Mouse (Mus musculus) Patski (cell line): ENCODE results near the gene Schip1. TPM values are rescaled to one million over a fixed set of nuclear protein-coding genes. Genes with fewer than 3 reads are reported as not detected.

Source experiments
- ATAC-seq: fragments of 100-300 bp; one replicate; pipeline ENCODE4 v1.8.0; 2021
- CTCF ChIA-PET: fragments of 350-600 bp; sonication (Branson Sonifier 250); formaldehyde crosslinking; loops from one replicate; lab custom pipeline; 2022; ENCODE audit warnings: inconsistent platforms; lab: Charles Lee
- POLR2A ChIA-PET: fragments of 350-600 bp; sonication (Branson Sonifier 250); formaldehyde crosslinking; loops from one replicate; lab custom pipeline; 2022; ENCODE audit warnings: antibody characterized with exemption, inconsistent platforms; lab: Charles Lee
- DNase-seq: peaks from one replicate; pipeline ENCODE4 v3.0.0-alpha.2; 2011; ENCODE audit warnings: low read depth, low spot score
- H3K27me3 ChIP-seq: fragments of 371-371 bp; one replicate; pipeline ENCODE4 v1.5.1; 2021
- CTCF ChIP-seq: fragments of 100-300 bp; IDR thresholded peaks from one replicate; pipeline ENCODE4 v1.5.1; 2021
- in situ Hi-C: fragments of 300-500 bp; cut with MboI; formaldehyde crosslinking; loops from 3 replicates; pipeline ENCODE4 v1.11.1; 2018; ENCODE audit warnings: low pct_unique_long_range_greater_than_20kb, mixed read lengths
- polyA plus RNA-seq: library from polyadenylated mRNA; unstranded; gene quantifications from one replicate; pipeline ENCODE4 v1.2.3, GENCODE M21; 2021

Gene Schip1
- polyA plus RNA-seq, 1 experiment from 2014 or later: 61.6 TPM

DNA sequence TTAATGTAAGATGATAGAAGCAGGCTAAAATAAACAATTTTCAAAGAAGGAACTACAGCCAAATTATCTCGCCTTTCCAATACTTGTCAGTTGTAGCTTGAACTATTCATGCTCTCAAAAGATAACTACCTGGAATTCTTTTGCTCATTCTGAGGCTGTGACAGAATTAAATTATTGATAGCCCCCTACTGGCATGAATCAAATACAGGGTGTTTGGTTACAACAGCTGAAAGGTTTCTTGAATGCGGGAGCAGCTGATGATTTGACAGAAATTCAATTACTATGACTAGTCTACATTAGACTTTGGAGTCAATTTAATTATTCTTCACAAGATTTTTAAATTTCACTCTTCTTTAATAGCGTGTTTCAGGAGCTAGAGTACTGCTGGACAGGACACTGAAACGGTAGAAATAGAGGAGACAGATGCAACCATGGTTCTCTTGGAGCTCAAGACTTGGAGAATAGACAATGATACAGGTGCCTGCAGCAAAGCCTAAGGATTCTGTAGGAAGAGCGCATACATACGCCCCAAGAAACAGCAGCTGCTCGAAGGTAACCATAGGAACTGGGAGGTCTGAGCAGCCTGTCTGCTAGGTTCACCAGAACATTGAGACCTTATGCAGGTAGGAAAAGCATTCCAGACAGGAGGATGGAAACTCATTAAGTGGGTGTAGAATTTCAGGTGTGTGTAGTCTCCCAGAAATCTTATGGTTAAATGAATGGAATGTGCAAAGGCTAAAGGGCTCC lies 313.0 kb downstream of the Schip1 start:
- in situ Hi-C loops: no loop called here
- no peak for ATAC-seq

DNA sequence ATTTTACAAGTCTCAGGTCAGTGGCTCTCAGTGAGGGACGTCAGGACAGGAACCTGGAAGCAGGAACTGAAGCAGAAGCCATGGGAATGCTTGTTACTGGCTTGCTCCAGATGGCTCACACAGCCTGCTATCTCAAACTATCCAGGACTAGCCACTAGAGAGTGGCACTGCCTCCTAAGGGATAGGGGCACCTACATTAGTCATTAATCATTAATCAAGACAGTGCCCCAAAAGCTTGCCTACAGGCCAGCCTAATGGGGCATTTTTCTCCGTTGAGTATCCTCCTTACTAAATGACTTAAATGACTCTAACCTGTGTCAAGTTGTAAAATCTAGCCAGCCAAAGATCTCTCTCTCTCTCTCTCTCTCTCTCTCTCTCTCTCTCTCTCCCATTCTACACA lies 314.2 kb downstream of the Schip1 start:
- in situ Hi-C loops: no loop called here

More for the DNA sequence above, 313.0 kb downstream of the Schip1 start:
- ChIA-PET POLR2A (no interaction called here), CTCF (interaction anchor here (1.6 to 2.2 kb wide), 3 partner anchors 9 to 15 kb away, joined by 3 to 7 read pairs (median 6); no protein-coding TSS in a partner anchor)
- peaks cover 34% of the 10 kb centered on the region for H3K27me3 ChIP-seq
- peak; percentile 9 for TF ChIP-seq CTCF
- DNase-seq: no peak

DNA sequence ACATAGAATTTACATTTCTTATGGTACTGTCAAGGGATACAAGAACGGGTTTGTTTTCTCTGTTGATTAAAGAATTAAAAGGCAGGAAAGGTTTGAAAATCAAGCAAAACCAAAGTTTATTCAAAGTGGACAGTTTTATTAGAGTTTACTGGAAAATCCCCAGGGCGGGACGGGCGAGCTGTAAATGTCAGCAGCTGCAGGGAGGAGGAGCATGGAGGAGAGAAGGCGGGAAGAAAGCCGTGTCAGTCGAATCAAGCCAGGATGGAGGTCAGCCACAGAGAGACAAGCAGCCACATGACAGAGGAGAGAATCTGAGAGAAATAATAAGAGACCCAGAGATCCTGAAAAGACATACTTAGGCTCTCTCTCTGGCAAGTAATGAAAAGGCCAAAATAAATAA lies 314.6 kb downstream of the Schip1 start:
- ChIA-PET POLR2A (no interaction called here), CTCF (no interaction called here)
- DNase-seq (no peak), ATAC-seq (no peak)
- in situ Hi-C loops: no loop called here
- no peak for TF ChIP-seq CTCF
- peaks cover 32% of the 10 kb centered on the region for H3K27me3 ChIP-seq

More for the DNA sequence above, 314.2 kb downstream of the Schip1 start:
- peaks cover 31% of the 10 kb centered on the region for H3K27me3 ChIP-seq
- ChIA-PET CTCF (no interaction called here), POLR2A (no interaction called here)
- ATAC-seq (no peak), DNase-seq (no peak)
- no peak for TF ChIP-seq CTCF

DNA sequence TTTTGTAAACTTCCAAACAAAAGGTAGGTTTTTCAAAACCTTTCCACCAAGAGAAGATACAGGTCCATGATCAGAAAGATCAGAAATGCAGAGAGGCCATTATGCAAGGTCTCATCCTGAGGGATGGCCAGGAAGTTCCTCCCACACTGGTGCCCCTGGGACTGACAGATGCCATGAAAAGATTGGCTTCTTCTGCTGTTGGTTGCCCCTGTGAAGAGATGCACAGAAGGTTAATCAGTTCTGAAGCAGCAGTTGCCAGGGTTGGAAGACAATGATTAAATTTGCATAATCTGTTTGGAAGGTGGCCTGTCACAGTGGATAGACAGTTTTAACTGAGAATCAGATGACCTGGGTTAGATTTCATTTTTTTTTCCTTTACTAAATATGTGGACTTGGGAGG lies 319.1 kb downstream of the Schip1 start:
- ChIA-PET CTCF (interaction anchor here (3.2 kb wide), 1 partner anchor 31 kb away, joined by 7 read pairs; no protein-coding TSS in a partner anchor), POLR2A (no interaction called here)

DNA sequence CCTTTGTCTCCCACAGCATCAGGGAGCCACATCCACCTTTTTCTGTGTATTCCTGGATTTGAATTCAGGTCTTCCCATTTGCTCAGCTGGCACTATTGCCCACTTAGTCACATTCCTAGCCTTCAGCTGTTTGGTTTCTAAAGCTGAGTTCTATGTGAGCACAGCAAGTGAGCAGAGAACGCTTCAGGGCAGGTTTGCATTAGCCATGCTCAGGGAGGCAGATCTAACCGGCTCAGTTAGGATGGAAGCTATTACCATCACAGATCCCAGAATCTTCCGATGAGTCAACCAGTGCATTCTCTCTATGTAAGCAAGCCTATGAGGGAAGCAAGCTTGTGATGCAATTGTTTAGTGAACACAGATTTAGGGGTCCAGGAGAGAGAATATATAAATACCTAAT lies 320.9 kb downstream of the Schip1 start:
- TF ChIP-seq CTCF: no peak
- H3K27me3 ChIP-seq: peaks cover 25% of the 10 kb centered on the region
- in situ Hi-C loops: no loop called here
- peak; percentile 79 for ATAC-seq
- POLR2A ChIA-PET: no interaction called here
- DNase-seq: peak; percentile 34
- CTCF ChIA-PET: interaction anchor here (0.9 to 1.0 kb wide), 3 partner anchors 10 to 325 kb away, joined by 3 read pairs; no protein-coding TSS in a partner anchor

More for the DNA sequence above, 319.1 kb downstream of the Schip1 start:
- DNase-seq: no peak
- H3K27me3 ChIP-seq: peaks cover 18% of the 10 kb centered on the region
- no peak for ATAC-seq
- in situ Hi-C loops: no loop called here
- no peak for TF ChIP-seq CTCF

DNA sequence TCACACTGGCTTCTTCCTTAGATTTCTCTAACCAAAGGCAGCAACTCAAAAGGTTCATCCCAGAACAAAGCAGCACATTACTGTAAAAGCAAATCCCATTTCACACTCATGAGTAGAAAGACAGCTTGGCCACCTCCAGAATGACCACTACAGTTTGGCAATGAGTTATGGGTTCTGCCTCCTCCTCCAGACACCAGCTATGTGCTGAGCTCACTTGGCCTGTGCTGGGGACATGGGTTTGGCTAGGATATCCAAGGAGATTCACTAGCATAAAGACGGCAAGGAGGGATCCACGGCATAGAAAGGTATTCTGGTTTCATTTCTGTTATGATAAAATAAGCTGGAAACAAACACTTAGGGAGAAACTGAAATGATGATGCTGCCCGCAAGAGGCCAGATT lies 323.4 kb downstream of the Schip1 start:
- TF ChIP-seq CTCF: no peak
- POLR2A ChIA-PET: no interaction called here
- in situ Hi-C loops: no loop called here
- ATAC-seq (no peak), DNase-seq (no peak)
- peaks cover 22% of the 10 kb centered on the region for H3K27me3 ChIP-seq
- CTCF ChIA-PET: interaction anchor here (0.9 to 1.4 kb wide), 5 partner anchors 9 to 50 kb away, joined by 3 to 6 read pairs (median 3); no protein-coding TSS in a partner anchor

DNA sequence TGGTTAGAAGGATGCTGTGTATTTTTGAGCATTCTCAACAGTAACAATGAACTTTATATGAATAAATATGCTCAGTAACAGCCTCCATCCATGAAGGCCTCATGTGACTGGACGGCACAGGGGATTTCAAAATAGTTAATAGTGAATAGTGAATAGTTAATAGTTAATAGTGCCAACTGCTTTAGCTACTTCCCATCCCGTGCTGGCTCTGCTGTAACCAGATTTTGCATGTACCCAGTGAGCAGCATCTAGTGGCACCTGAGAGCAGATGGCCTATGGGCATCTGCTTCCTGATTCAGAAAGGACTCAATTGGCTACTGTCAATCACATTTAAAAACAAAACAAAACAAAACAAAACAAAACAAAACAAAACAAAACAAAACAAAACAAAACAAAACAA lies 329.0 kb downstream of the Schip1 start:
- peaks cover 23% of the 10 kb centered on the region for H3K27me3 ChIP-seq
- ATAC-seq (no peak), DNase-seq (no peak)
- ChIA-PET POLR2A (no interaction called here), CTCF (interaction anchor here (1.1 kb wide), 1 partner anchor 16 kb away, joined by 3 read pairs; no protein-coding TSS in a partner anchor)
- no peak for TF ChIP-seq CTCF
- in situ Hi-C loops: no loop called here

DNA sequence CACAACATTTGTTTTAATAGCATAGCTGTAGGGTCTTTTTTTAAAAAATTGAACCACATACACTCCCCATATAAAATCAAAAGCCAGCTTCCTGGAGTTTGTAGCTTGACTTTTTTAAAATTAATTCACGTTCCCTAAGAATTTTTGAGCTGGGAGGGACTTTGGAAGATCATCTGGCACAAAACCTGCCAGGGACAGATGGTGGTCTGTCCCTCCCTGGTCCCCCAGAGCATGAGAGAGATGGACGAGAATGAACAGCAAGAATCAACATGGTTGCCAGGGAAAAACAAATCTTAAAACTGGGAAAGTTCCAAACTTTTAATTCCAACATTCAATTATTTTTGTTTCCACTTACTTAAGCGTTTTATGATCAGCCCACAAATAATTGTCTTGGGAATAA lies 334.1 kb downstream of the Schip1 start:
- TF ChIP-seq CTCF: no peak

DNA sequence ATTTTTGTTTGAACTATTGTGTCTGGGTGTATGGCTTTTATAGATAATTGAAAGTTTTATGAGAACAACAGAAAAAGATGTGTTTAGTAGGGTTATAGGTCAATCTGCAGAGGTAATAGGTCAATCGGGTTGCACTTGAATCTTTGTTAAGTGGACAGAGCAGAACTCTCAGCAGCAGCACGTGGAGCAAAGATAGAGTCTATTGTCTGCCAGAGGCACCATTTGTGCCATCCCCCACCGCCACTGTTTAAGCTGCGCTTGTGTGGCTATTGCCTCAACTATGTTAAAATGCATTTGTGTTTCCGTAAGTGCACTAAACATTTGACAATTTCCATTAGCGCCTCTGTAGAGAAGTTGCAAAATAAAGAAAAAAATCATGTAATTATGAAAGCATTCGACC lies 335.5 kb downstream of the Schip1 start:
- ChIA-PET POLR2A (no interaction called here), CTCF (no interaction called here)
- in situ Hi-C loops: no loop called here
- no peak for DNase-seq
- TF ChIP-seq CTCF: no peak
- ATAC-seq: no peak
- peaks cover 41% of the 10 kb centered on the region for H3K27me3 ChIP-seq

More for the DNA sequence above, 334.1 kb downstream of the Schip1 start:
- in situ Hi-C loops: no loop called here
- H3K27me3 ChIP-seq: peaks cover 37% of the 10 kb centered on the region
- ChIA-PET CTCF (no interaction called here), POLR2A (interaction anchor here (0.6 kb wide), 1 partner anchor 44 kb away, joined by 3 read pairs; no protein-coding TSS in a partner anchor)
- no peak for ATAC-seq
- DNase-seq: no peak

DNA sequence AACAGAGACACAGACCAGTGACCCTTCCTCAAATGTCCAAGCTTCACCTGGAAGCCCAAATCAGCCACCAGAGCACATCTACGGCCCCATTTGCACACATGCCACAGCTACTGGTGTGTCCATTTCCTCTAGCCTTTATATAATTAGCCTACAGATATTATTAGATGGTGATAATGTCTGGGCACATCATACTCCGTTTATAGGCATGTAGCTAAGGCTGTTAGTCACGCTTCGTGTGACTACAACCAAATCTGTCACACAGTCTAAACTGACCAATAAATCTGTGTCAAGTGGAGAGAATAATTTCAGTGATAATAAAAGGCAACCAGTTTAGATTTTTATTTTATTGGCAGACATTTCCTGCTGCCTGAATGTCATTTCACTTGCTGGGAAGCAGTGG lies 338.7 kb downstream of the Schip1 start:
- ATAC-seq (no peak), DNase-seq (no peak)
- ChIA-PET POLR2A (no interaction called here), CTCF (interaction anchor here (0.6 to 1.9 kb wide), 4 partner anchors 12 to 67 kb away, joined by 3 to 4 read pairs (median 4); no protein-coding TSS in a partner anchor)
- in situ Hi-C loops: no loop called here
- peaks cover 29% of the 10 kb centered on the region for H3K27me3 ChIP-seq
- no peak for TF ChIP-seq CTCF

DNA sequence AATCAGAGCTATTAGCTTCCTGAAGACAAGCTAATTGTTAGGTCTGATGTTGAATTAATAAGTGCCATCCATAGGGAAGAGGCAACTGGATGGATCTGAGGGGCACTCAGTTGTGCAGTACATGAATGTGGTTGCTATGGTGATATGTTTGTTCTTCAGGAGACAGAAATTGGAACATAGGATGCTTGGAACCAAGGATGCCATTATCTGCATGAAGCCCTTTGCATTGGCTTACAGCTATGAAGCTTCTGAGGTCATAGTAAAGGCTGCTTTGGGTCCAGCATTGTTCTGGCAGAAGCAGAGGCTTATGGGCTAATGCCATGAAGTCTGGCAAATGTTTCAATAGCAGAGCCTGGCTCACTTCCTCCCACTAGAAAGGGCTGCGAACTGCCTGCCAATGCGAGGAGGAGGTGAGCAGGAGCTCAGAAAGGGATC lies 339.2 kb downstream of the Schip1 start:
- H3K27me3 ChIP-seq: peaks cover 24% of the 10 kb centered on the region
- ATAC-seq: no peak
- no peak for DNase-seq
- POLR2A ChIA-PET: no interaction called here
- CTCF ChIA-PET: interaction anchor here (0.9 to 1.6 kb wide), 2 partner anchors 11 to 67 kb away, joined by 3 to 4 read pairs; no protein-coding TSS in a partner anchor
- in situ Hi-C loops: no loop called here
- no peak for TF ChIP-seq CTCF
